Mouse (Mus musculus) retina, embryonic 14.5 days (tissue): ENCODE measurements around the gene B3gat3.
"Not testable (repeated sequence)": the region's sequence is repeated elsewhere in the genome, so short reads cannot be mapped to it uniquely, and the experiment has no call there.

Experiments used
- DNase-seq: peaks from one replicate; pipeline ENCODE4 v3.0.0-alpha.2; 2015; ENCODE audit warnings: low spot score

Gene B3gat3

DNA sequence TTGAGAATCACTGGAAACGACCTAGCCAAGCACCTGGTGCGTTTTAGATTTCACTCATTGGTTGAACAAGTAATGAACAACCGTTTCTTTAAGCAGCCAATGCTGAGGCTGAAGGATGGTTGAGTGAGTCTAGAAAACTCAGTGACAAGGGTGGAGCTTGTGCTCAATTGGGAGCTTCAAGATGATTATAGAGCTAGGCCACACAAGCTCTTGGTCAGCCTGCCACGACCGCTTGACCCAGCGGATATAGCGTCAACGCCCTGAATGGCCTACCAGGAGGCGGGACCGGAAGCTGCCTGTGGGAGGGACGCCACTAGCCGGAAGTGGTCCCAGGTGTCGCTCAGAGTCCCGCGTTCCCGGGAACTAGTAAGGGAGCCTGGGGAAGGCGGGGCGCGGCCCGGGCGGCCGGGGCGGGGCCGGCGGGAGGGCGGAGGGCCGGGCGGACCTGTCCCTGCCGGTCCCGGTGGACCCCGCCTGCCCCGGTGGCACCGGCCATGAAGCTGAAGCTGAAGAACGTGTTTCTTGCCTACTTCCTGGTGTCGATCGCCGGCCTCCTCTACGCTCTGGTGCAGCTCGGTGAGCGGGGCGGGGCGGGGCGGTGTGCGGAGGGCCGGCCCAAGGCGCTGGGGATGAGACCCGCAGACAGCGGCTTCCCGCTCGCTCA is at the start of gene B3gat3:
TSS of gene B3gat3 (plus strand) at position 302 of the 664 bp plus-strand sequence.
- peak; percentile 96 for DNase-seq

DNA sequence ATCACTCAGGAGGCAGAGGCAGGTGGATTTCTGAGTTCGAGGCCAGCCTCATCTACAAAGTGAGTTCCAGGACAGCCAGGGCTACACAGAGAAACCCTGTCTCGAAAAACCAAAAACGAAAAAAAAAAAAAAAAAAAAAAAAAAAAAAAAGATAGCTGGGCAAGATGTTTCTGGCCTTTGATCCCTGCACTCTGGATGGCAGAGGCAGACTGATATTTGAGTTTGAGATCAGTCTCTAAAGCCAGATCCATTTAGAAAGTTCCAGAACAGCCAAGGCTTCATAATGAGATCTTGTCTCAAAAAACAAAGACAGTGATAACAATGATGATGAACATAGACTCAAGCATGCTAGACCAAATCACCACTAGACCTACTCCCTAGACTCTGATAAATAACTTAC is 49.8 kb upstream of the B3gat3 start:
- DNase-seq = not testable (repeated sequence)

- no peak for DNase-seq
These were observed 49.3 kb upstream of the B3gat3 start for GRCm38 (mm10) chr19:8870838-8871237.

DNA sequence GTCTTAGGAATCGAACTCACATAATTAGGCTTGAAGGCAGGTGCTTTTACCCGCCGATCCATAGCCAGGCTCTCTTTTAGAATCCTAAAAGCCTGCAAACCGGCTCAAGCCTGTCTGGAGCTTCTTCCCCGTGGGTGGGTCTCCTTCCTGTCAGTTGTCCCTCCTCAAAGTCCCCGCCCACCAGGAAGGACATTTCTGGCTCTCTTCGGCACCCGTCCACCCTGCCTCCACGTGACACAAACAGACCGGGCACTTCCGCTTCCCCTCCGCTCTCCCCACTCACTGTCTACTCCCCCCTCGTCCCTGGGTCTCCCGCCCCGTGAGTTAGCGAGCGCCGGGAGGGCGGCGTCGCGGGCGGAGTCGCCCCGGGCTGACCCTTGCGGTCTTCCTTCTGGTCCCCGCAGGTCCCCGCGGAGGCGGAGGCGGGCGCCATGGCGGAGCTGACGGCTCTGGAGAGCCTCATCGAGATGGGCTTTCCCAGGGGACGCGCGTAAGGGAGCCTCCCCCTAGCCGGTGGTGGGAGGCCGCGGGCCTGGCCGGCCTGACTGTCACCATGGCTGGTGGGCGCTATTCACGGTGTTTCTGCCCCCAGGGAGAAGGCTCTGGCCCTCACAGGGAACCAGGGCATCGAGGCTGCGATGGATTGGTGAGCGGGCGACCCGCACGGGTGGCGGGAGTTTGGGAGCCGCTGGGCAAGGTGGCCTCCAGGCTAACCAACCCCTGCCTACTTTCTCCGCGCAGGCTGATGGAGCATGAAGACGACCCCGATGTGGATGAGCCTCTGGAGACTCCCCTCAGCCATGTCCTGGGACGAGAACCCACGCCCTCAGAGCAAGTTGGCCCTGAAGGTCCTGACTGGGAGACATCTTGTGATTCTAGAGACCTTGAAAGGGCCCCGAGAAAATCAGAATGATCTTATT is 48.6 kb upstream of the B3gat3 start, which contains the start of gene Ubxn1:
TSS of gene Ubxn1 (plus strand) at position 230 of the 920 bp plus-strand sequence.
- DNase-seq = peak; percentile 97

DNA sequence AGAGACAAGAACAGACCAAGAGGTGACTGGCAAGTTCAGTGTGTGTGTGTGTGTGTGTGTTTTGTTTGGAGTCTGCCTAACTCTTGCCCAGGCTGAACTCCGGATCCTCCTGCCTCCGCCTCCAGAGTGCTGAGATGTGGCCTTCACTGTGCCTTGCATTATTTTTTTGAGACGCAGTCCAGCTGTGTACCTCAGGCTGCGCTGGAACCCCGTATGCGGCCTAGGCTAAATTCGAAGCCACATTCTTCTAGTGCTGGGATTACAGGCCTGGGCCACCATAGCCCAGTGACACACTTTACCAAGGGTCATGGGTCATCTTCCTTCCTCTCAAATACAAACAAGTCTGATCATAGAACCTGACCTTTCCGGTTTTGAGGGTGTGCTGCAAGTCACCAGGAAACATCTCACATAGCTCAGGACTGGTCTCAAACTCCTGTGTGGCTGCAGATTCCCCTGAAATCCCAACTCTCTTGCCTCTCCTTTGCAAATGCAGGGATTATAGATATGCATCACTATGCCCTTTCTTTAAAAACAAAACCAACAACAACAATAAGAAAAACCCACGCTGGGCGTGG is 47.8 kb upstream of the B3gat3 start:
- no peak for DNase-seq

- DNase-seq = no peak
These were observed 45.1 kb upstream of the B3gat3 start for GRCm38 (mm10) chr19:8875031-8875430.

GRCm38 (mm10) chr19:8880311-8881033 is 39.7 kb upstream of the B3gat3 start, which contains the start of gene Uqcc3:
Uqcc3 (minus strand) TSS chr19:8880923.
- DNase-seq = peak; percentile 92

DNA sequence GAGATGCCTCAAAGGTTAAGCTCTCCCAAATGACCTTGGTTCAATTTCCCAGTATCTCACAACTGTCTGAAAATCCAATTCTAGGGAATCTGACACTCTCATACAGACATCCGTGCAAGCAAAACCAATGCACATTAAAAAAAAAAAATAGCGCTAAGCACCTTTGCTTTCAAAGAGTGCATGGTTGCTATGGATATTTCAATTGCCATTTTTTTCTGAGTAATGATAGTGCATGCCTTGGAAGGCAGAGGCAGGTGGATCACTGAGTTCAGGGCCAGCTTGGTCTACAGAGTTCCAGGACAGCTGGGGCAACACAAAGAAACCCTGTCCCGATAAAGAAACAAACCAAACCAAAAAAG is 39.2 kb upstream of the B3gat3 start:
- no peak for DNase-seq

DNA sequence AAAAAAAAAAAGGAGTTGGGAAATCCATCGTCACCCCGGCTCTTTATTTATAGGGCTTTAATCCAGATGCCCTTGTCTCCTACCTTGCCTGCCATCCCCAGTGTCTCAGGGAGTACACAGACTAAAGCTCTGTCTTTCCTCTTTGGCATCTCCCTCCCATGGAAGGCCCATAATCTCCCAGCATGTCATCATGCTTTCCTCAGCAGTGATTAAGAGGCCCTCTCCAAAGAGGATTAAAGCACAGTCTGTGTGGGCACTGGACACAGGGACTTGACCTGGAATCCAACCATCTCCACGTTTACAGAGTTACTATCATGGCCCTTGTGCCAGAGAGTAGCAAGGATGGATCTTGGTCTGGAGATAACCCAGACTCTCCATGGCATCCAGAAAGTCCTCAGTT is 36.6 kb upstream of the B3gat3 start, which contains the start of the genes Lbhd1 and Gm49403:
TSS of gene Lbhd1 (plus strand) at position 117 of the 400 bp plus-strand sequence.
TSS of gene Gm49403 (plus strand) at position 315 of the 400 bp plus-strand sequence.
- DNase-seq = no peak

- DNase-seq = no peak
These were observed 33.1 kb upstream of the B3gat3 start for GRCm38 (mm10) chr19:8886916-8887584.

- no peak for DNase-seq
These were observed 32.4 kb upstream of the B3gat3 start for GRCm38 (mm10) chr19:8887585-8888463.

DNA sequence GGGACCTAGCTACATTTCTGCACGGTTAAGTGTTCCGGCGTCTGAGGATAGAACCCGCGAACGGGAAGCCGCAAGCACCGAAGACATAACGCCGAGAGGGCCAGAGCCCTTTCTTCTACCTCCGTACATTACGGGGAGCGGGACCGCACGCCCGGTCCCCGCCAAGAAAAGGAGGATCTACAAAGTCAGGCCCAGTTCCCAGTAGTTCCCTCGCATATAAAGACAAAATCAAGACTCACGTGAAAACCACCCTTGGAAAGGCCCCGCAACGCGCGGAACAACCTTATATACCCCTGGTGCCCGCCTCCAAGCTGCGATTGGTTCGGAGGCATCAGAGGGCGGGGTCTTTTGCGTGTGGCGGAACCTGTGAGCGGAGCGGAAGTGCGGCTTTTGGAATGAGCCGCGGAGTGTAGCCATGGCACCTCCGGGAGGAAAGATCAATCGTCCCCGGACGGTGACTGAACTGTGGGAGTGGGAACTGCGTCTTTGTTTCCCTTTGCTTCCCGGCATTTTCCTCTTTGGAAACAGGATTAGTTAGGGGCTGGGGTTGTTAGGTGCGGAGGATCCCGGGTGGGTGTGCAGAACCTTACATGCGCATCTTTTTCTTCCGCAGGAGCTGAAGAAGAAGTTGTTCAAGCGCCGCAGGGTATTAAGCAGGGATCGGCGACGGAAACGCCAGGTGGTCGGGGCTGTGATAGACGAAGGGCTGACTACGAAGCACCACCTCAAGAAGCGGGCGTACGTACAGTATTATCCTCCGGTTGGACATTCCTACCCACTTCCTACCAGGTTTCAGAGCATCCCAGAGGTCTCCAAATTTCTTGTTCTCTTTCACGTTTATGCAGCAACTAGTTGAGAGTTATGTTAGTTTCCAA is 31.4 kb upstream of the B3gat3 start, which contains the start of the genes 1810009A15Rik and Gm49416:
TSS of gene 1810009A15Rik (plus strand) at position 343 of the 875 bp plus-strand sequence.
TSS of gene Gm49416 (plus strand) at position 416 of the 875 bp plus-strand sequence.
- DNase-seq = peak; percentile 97

DNA sequence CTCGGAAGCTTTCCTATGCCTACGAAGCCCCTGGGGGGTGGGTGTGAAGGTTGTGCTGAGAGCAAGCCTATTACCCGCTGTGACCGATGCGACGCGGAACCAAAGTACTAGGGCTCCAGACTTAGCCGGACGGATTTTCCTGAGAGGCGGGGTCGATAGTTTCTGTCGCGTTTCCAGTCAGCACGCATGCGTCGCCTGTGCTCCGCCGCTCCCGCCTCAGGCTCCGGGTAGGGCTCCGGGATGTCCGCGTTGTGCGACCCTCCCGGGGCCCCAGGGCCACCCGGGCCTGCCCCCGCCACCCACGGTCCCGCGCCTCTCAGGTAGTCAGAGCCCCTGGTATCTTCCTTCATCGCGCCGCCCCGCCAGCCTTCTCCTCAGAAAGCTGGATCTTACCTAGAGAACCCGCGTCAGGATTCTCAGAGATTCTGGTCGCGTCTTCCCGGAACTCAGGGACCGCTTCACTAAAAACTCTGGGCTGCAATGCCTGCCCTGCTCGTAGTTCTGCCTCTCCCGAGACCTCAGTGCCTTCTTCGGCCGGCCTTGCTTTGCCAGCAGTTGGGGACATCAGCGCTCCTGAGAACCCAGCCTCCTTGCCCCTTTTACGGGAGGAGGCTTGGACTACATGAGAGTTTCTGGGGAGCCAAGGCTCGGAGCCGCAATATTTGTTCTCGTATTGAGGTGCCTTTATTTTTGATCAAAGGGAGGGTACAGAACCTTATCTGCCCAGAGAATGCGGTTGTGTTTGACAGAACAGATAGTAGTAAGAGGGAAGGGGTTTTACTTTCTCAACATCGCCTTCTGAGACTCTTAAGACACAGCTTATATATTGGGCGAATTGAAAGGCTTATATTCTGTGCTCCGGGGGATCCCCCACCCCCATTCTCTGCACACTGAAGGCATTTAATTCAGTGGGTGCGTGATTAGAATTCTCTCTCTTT is 27.1 kb upstream of the B3gat3 start, which contains the start of gene Ints5:
TSS of gene Ints5 (plus strand) at position 177 of the 938 bp plus-strand sequence.
- peak; percentile 93 for DNase-seq

DNA sequence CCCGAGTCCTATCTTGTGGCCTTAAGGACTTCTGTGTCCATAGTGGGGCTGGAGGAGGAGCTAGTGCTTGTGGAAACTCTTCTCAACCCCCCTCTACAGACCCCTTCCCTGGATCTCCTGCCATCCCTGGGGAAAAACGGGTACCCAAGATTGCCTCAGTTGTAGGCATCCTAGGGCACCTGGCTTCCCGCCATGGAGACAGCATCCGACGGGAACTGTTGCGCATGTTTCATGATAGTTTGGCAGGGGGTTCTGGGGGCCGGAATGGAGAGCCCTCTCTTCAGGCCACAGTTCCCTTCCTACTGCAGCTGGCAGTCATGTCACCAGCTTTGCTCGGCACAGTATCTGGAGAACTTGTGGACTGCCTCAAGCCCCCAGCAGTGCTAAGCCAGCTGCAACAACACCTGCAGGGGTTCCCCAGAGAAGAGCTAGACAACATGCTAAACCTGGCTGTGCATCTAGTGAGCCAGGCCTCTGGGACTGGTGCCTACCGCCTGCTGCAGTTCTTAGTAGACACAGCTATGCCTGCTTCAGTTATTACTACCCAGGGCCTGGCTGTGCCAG is 24.7 kb upstream of the B3gat3 start:
- no peak for DNase-seq

DNA sequence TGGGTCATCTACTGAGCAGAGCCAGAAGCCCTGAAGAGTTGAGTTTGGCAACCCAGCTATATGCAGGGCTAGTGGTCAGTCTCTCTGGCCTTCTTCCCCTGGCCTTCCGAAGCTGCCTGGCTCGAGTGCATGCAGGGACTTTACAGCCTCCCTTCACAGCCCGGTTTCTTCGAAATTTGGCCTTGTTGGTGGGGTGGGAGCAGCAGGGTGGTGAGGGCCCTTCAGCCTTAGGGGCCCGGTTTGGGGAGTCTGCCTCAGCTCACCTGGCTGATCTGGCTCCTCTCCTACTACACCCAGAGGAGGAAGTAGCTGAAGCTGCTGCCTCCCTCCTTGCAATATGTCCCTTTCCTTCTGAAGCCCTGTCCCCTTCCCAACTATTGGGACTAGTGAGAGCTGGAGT is 23.9 kb upstream of the B3gat3 start:
- not testable (repeated sequence) for DNase-seq

- DNase-seq = peak; percentile 41
These were observed 22.8 kb upstream of the B3gat3 start for GRCm38 (mm10) chr19:8897211-8897864.
